Mouse (Mus musculus) right cerebral cortex, adult 2 months (tissue): ENCODE data around the gene Lhx4.

ENCODE experiments used
- DNase-seq, 2 experiments: peaks; one replicate each; pipeline ENCODE4 v3.0.0; 2021 to 2022; ENCODE audit warnings: low spot score in 2 of 2

Gene Lhx4

GRCm38 (mm10) chr1:155742411-155743363 is 8.8 kb downstream of the Lhx4 start:
- DNase-seq: peak in 1 of 2 experiments; percentile 11

- peak in 1 of 2 experiments; percentile 9 for DNase-seq
Observed at GRCm38 (mm10) chr1:155741988-155742387, 9.5 kb downstream of the Lhx4 start.

- peak in 1 of 2 experiments; percentile 10 for DNase-seq
Observed at GRCm38 (mm10) chr1:155741378-155741945, 10.0 kb downstream of the Lhx4 start.

GRCm38 (mm10) chr1:155740622-155741377 is 10.7 kb downstream of the Lhx4 start:
- DNase-seq: peak in 1 of 2 experiments; percentile 33

- no peak for DNase-seq
Observed at GRCm38 (mm10) chr1:155737809-155738383, 13.6 kb downstream of the Lhx4 start.

GRCm38 (mm10) chr1:155737017-155737808 is 14.3 kb downstream of the Lhx4 start:
- no peak for DNase-seq

- DNase-seq: no peak
Observed at GRCm38 (mm10) chr1:155736096-155736825, 15.2 kb downstream of the Lhx4 start.

GRCm38 (mm10) chr1:155731156-155731555 is 20.3 kb downstream of the Lhx4 start:
- DNase-seq: no peak

- no peak for DNase-seq
Observed at GRCm38 (mm10) chr1:155729113-155729795, 22.2 kb downstream of the Lhx4 start.

GRCm38 (mm10) chr1:155727830-155728229 is 23.7 kb downstream of the Lhx4 start:
- DNase-seq: no peak

- DNase-seq: no peak
Observed at GRCm38 (mm10) chr1:155725876-155726275, 25.6 kb downstream of the Lhx4 start.

- no peak for DNase-seq
Observed at GRCm38 (mm10) chr1:155724301-155724700, 27.2 kb downstream of the Lhx4 start.

- DNase-seq: no peak
Observed at GRCm38 (mm10) chr1:155722185-155722584, 29.3 kb downstream of the Lhx4 start.

GRCm38 (mm10) chr1:155721443-155721842 is 30.0 kb downstream of the Lhx4 start:
- peak; percentile 57 to 67 for DNase-seq

GRCm38 (mm10) chr1:155720006-155720405 is 31.5 kb downstream of the Lhx4 start:
- no peak for DNase-seq

- DNase-seq: no peak
Observed at GRCm38 (mm10) chr1:155718851-155719250, 32.6 kb downstream of the Lhx4 start.

GRCm38 (mm10) chr1:155717301-155717700 is 34.2 kb downstream of the Lhx4 start:
- DNase-seq: no peak

- no peak for DNase-seq
Observed at GRCm38 (mm10) chr1:155715366-155715765, 36.1 kb downstream of the Lhx4 start.

GRCm38 (mm10) chr1:155713306-155713705 is 38.2 kb downstream of the Lhx4 start:
- peak; percentile 29 to 31 for DNase-seq

- DNase-seq: no peak
Observed at GRCm38 (mm10) chr1:155704182-155704581, 47.3 kb downstream of the Lhx4 start.
